ENCODE assay signal across 23 mouse cellular contexts in the genomic region with DNA sequence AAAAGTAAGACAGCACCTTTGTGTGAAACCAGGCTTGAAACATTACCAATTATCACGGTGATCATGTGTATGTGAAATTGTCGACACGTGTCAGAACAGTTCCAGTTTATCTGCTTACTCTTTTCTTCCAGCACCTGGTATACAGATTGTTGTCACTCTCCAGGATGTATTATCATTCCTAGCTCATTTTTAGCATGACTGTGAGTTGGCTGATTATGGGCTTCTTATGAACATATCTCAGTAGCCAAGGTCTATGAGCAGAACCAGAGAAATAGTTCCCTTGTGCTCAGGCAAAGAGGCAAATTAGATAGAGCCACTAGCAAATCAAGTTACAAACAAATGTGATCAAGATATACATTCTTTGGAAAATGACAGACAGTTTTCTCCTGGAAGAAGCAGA.
"Had no signal": no experiment of that assay in that cellular context is flagged by ENCODE, and none has a peak within 500 bp of the region (broad histone marks: within the 10 kb centered on the region; RNA-seq: fewer than 3 reads in every experiment).

No protein-coding gene starts in this region.

- H3K9me3 ChIP-seq: kidney, embryonic 15.5 days; lung, embryonic 15.5 days; megakaryocyte, embryonic 14.5 days; midbrain, embryonic 10.5 days; midbrain, embryonic 13.5 days; neural tube, embryonic 12.5 days; neural tube, embryonic 15.5 days; stomach, embryonic 15.5 days had no signal

- H3K4me1 ChIP-seq: kidney, embryonic 15.5 days; lung, embryonic 15.5 days; megakaryocyte, embryonic 14.5 days; midbrain, embryonic 10.5 days; midbrain, embryonic 13.5 days; neural tube, embryonic 12.5 days; neural tube, embryonic 15.5 days; stomach, embryonic 15.5 days had no signal

- H3K27me3 ChIP-seq: kidney, embryonic 15.5 days; lung, embryonic 15.5 days; megakaryocyte, embryonic 14.5 days; midbrain, embryonic 13.5 days; neural tube, embryonic 12.5 days; neural tube, embryonic 15.5 days; stomach, embryonic 15.5 days had no signal

- H3K4me2 ChIP-seq: kidney, embryonic 15.5 days; lung, embryonic 15.5 days; midbrain, embryonic 13.5 days; neural tube, embryonic 12.5 days; neural tube, embryonic 15.5 days; stomach, embryonic 15.5 days had no signal

- H3K27ac ChIP-seq: kidney, embryonic 15.5 days; left cerebral cortex, adult 2 months; lung, embryonic 15.5 days; midbrain, embryonic 10.5 days; midbrain, embryonic 13.5 days; neural tube, embryonic 12.5 days; neural tube, embryonic 15.5 days; stomach, embryonic 15.5 days had no signal

- H3K36me3 ChIP-seq: kidney, embryonic 15.5 days; lung, embryonic 15.5 days; midbrain, embryonic 10.5 days; midbrain, embryonic 13.5 days; neural tube, embryonic 12.5 days; neural tube, embryonic 15.5 days; stomach, embryonic 15.5 days had no signal

- DNase-seq: kidney, adult 8-10 months; kidney, postnatal 10 days; kidney, postnatal 36 days; layer of hippocampus, postnatal 36 days; lung, adult 18-20 months; lung, postnatal 10 days; lung, postnatal 36 days; right cerebral cortex, adult 18-20 months; right cerebral cortex, postnatal 14 days; right cerebral cortex, postnatal 4 days; thymus, adult 18-20 months; thymus, postnatal 36 days had no signal

- H3K4me3 ChIP-seq: kidney, embryonic 15.5 days; left cerebral cortex, adult 2 months; lung, embryonic 15.5 days; megakaryocyte, embryonic 14.5 days; midbrain, embryonic 10.5 days; midbrain, embryonic 13.5 days; neural tube, embryonic 12.5 days; neural tube, embryonic 15.5 days; stomach, embryonic 15.5 days had no signal

- H3K9ac ChIP-seq: kidney, embryonic 15.5 days; lung, embryonic 15.5 days; midbrain, embryonic 13.5 days; neural tube, embryonic 12.5 days; neural tube, embryonic 15.5 days; stomach, embryonic 15.5 days had no signal

- ATAC-seq: intestine, postnatal 0 days; midbrain, embryonic 13.5 days; midbrain, embryonic 16.5 days had no signal
